Mouse (Mus musculus) left cerebral cortex, adult 18-20 months (tissue): ENCODE data around the gene Sirt3. TPM values are rescaled to one million over a fixed set of nuclear protein-coding genes. Genes with fewer than 3 reads are reported as not detected.

Experiments
- DNase-seq, 2 experiments: peaks; one replicate each; pipeline ENCODE4 v3.0.0; 2021 to 2022; ENCODE audit warnings: low spot score in 2 of 2, mixed read lengths in 1 of 2
- total RNA-seq, 2 experiments: library from RNA; stranded (reverse); gene quantifications; 2 replicates each; pipeline ENCODE4 v1.2.3; 2021

Sirt3 gene
- total RNA-seq, 2 experiments from 2014 or later, result 78.0 to 80.3 TPM

DNA sequence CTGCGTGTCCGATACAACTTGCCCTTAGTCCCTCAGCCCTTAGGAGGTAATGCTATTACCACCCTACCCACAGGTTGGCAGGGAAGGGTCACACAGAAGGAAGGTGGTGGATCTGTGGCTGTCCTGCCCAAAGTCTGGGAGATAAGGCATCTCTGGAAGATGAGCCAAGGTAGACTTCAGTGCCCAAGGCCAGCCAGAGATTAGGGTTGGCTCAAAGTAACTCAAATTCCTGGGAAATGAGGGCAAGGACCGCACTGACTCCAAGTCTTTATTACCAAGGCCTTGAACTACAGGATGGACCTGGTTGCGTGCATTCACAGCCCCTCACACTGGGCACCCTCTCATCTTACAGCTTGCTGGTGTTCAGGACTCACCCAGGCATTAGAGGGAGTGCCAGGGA lies 30.2 kb downstream of the Sirt3 start:
- no peak for DNase-seq

DNA sequence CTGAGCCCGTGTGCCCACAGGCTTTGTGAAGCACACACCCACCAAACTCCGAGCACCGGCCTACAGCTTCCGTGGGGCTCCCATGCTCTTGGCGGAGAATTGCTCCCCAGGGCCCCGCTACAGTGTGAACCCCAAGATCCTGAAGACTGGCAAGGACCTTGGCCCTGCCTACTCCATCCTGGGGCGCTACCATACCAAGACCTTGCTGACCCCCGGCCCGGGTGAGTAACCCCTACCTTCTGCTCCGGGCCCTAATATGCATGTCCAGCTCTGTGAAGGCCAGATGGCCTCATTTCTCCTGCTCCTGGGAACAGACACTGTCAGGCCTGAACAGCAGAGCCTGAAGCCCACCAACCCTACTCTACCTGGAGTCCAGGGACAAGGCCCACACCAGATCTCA lies 33.5 kb downstream of the Sirt3 start:
- DNase-seq, result no peak

GRCm38 (mm10) chr7:140847755-140848580 lies 34.1 kb downstream of the Sirt3 start, which contains the start of gene Odf3:
Odf3 (plus strand) TSS chr7:140847805.
- no peak for DNase-seq

DNA sequence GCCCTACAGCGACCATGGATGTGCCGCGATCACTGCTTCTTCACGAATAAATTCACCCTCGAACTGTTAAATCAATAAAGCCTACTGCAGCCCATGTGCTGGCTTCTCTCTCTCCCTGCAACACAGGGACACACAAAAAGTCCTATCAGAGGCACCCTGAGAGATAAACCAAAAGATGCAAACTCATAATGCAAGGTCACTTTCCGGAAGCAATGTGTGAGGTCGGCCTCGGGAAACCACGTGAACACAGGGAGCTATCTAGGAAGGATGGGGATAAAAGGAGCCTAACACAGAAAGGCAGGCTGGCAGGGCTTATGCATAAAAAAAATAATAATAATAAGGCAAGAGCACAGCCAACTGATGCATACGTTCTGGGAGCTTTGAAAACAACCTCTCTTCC lies 35.4 kb downstream of the Sirt3 start:
- DNase-seq, result no peak

GRCm38 (mm10) chr7:140845683-140846082 lies 36.4 kb downstream of the Sirt3 start:
- DNase-seq, result no peak

GRCm38 (mm10) chr7:140844905-140845665 lies 37.0 kb downstream of the Sirt3 start, which contains the start of gene Scgb1c1:
Scgb1c1 (plus strand) TSS chr7:140845547.
- DNase-seq, result peak; percentile 90 to 97

DNA sequence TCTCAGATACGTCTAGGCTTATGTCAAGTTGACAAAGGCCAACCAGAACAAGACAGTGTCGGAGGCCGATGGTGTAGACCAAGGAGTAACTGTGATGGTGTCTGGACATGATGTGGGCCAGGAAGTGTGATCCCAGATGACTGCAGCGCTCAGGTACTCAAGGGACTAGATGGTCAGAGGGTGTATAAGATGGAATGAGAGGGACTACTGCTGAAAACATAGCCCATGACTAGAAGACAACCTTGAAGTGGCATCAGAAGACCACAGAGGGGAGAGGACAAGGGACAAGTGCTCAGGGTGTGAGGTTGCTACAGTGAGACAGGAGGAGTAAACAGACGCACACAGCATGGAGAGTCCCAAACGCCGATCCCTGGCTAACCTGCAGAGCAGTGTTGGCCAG lies 38.3 kb downstream of the Sirt3 start:
- no peak for DNase-seq

DNA sequence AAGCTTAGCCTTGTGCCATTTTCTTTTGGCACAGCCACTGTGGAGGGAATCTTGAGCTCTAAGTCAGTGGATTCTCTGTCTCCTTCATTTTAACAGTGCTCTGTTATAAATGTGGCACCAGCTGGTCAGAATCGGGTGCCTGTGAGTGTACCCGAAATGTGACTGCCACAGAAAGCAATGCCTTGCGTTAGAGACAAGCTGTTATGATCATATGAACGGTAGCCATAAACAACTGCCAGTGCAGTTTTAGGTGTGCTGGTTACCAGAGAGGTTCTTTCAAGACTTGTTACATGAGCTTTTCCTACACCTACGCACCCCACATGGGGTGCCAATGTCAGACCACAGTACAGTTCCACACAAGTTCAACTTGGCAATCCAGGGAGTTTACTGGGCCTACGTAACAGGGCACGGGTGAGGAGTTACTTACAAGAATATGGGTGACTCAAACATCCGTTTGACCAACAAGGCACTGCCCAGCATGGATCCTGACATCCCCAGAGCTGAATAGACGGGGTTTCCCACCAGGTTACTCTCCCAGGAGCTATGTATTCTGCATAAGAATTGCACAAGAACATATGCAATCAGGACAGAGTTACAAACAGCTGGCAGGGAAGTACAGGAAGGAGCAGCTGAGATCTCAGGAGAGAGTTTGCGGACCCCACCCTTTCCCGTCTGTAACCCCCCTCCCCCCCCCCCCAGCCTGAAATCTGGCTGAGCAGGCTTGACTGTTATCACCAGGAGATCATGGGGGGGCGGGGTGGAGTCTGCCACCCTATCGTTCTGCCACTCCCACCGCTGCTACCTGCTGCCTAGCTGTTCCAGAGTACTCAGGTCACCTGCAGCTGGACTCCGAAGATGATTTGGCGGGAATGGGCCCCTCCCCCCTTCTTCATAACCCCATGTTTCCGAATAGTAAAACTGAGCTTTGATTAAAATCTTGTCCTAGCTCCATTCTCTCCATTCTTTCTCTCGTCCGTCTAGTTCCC lies 41.1 kb downstream of the Sirt3 start:
- no peak for DNase-seq

- no peak for DNase-seq
Measured at GRCm38 (mm10) chr7:140839556-140839955, 42.6 kb downstream of the Sirt3 start.

DNA sequence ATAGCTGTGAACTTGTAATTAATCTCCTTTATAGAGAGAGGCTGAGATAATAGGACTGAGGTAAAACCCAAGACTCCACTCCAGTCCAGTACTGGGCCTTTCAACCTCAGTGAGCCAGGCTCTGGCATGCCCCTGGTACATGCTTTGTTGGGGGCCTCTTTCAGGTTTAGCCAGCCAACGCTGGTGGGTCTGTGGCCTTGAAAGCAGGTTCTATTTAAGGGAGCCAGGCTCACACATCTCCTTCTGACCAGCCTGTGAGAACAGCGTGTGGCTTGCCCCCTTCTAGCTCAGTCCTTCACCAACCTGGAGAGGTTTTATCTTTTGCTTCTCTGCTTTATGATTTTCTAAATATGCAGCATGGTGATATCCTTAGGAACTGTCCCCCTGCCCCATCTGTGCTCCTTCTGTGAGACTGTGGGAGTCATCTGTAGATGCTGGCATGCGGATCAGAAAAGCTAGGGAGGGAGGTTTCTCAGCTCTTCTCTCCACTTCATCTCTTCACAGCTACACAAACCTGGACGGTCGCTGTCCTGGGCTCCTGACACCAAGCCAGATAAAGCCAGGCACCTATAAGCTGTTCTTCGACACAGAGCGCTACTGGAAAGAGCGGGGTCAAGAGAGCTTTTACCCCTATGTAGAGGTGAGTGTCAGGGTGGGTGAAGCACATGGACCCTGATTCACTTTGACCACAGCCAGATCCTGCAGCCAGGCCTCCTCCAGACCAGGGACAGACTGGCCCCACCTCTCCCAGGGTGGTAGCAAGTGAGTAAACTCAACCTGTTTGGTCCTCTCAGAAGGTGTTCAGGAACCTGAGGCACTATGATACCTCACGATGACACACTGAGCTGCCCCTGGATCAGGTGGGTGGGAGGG lies 45.6 kb downstream of the Sirt3 start:
- peak; percentile 28 to 49 for DNase-seq

- DNase-seq, result no peak
Measured at GRCm38 (mm10) chr7:140835758-140836087, 46.4 kb downstream of the Sirt3 start.

DNA sequence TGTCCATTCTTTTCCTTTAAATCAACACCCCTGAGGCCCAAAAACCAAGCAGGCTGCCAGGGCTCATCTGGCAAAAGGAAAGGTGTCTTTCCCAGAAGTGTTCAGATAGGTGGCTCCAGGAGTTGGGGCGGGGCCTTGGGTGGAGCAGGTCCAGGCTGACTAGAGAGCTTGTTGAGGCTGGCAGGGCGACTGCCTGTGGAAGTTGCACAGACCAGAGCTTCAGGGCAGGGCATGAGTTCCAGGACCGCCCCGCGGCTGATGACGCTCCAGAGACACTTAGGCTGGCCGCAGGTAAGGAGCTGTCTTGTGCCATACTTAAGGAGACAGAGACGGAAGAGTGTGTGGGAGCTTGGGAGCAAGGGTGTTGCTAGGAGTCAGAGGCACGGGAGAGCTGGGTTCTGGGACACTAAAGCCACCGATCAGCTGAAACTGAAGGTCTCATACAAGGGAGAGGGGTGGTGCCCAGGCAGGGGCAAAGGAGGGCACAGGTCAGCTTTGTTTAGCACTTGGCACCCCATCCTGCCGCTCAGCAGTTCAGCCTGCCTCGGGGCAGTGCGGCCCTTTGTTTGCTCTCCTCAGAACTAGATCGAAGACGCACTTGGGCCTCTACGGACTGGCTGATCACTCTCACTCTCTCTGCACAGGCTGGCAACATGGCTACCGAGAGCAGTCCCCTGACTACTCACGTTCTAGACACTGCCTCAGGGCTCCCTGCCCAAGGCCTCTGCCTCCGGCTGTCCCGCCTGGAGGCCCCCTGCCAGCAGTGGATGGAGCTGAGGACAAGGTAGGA lies 46.9 kb downstream of the Sirt3 start, which contains the start of gene Urah:
Urah (plus strand) TSS at position 51 of the 790 bp plus-strand sequence.
- DNase-seq, result no peak

GRCm38 (mm10) chr7:140833341-140833740 lies 48.8 kb downstream of the Sirt3 start:
- DNase-seq, result no peak

DNA sequence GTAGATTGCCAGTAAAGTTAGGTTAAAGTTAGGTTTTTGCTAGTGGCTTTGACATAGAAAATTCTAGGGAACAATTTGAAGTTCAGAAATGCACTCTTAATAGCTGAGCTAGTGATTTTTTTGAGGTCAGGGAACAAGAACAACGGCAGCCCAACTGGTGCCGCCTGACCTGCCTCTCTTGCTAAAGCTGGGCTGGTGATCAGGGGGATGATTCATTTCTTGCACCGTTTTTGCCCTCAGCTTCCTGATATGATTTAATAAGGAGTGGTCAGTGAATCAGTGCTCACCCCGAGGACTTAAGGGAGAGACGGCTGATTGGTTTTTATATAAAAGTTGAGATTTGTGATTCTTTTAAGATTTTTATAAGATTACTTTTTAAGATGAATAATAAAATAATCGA lies 50.7 kb downstream of the Sirt3 start:
- no peak for DNase-seq

DNA sequence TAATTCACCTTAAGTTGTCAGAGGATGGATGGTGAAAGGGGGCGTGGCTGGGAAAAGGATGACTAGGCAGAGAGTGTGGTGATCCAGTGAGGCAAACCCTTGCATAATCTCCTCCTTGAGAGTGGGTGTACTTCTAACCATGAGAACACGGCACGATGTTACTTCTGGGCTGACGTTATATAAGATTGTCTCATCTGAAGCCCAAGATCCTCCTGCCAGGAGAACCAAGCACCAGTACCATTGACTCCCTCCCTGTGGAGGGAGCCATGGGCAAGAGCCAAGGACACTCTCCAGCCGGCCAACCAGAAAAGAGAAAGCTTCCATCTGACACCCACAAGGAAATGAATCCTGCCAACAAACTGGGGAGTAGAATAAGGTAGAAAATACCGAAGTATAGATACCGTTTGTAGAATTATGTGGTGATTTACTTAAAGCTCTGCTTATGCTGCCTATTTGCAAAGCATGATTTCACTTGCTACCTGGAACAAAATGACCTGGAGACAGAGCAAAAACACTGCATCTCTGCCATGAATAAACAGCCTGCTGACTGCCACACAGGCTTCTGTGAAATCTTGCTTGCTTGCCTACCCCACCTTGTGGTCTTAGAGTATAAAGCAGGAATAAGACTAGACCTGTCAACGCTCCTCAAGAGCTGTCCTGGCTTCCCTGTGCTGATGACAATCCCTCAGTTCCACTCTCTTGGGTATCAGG lies 53.8 kb downstream of the Sirt3 start:
- DNase-seq, result peak; percentile 62 to 82

- no peak for DNase-seq
Measured at GRCm38 (mm10) chr7:140822731-140823130, 59.4 kb downstream of the Sirt3 start.

- DNase-seq, result peak; percentile 65 to 67
Measured at GRCm38 (mm10) chr7:140821653-140822329, 60.3 kb downstream of the Sirt3 start, which contains the start of gene Zfp941. Zfp941 (minus strand) TSS chr7:140822178.

GRCm38 (mm10) chr7:140821305-140821652 lies 60.8 kb downstream of the Sirt3 start:
- DNase-seq, result peak in 1 of 2 experiments; percentile 38
